Mouse (Mus musculus) CH12.LX (cell line): ENCODE measurements around the gene Zkscan14.

Source experiments
- CHD2 ChIP-seq: IDR thresholded peaks from 2 replicates; pipeline ENCODE4 v1.6.1; 2011; ENCODE audit warnings: low read length, improper control_type of control experiment
- CTCF ChIP-seq, 2 experiments: IDR thresholded peaks in 1 of 2; conservative IDR thresholded peaks in 1 of 2; 2 replicates each; pipeline ENCODE4 v1.5.1; 2011 to 2012; ENCODE audit warnings: low read depth in 2 of 2, low read length in 2 of 2, improper control_type of control experiment in 1 of 2, inconsistent platforms in 1 of 2, mild to moderate bottlenecking in 1 of 2, moderate library complexity in 1 of 2
- MAX ChIP-seq: IDR thresholded peaks from 2 replicates; pipeline ENCODE4 v1.6.1; 2011; ENCODE audit warnings: low read length, improper control_type of control experiment
- POLR2A ChIP-seq: IDR thresholded peaks from 2 replicates; pipeline ENCODE4 v1.6.1; 2011; ENCODE audit warnings: low read depth, mild to moderate bottlenecking, improper control_type of control experiment, low read length
- SIN3A ChIP-seq: IDR thresholded peaks from 2 replicates; pipeline ENCODE4 v1.6.1; 2012; ENCODE audit warnings: low read length, improper control_type of control experiment, inconsistent platforms
- USF1 ChIP-seq: IDR thresholded peaks from 2 replicates; pipeline ENCODE4 v1.6.1; 2014; ENCODE audit warnings: low read depth, mild to moderate bottlenecking, inconsistent platforms, low read length, improper control_type of control experiment

- TF ChIP-seq SIN3A, result no peak
- TF ChIP-seq MAX, result no peak
- no peak for TF ChIP-seq CTCF (conservative IDR thresholded peaks at IDR 0.05 in 1 of 2, IDR thresholded peaks at IDR 0.05 in 1 of 2; ENCODE audit: low read depth in 2 of 2, low read length in 2 of 2)
- no peak for TF ChIP-seq USF1
- TF ChIP-seq POLR2A, result no peak
- no peak for TF ChIP-seq CHD2
These were observed 9.7 kb upstream of the Zkscan14 start for GRCm38 (mm10) chr5:145211340-145211739.
